Mouse (Mus musculus) limb, embryonic 13.5 days (tissue): ENCODE measurements around the gene Actl6a. TPM values are rescaled to one million over a fixed set of nuclear protein-coding genes. Genes with fewer than 3 reads are reported as not detected.

ENCODE experiments used
- ATAC-seq: fragments of 200-750 bp; cut with Nextera tagmentation; 2 replicates; pipeline ENCODE4 v1.8.0; 2017; ENCODE audit warnings: low read depth, moderate number of reproducible peaks, moderate TSS enrichment; ENCODE audit not compliant: low FRiP score
- H3K27ac ChIP-seq: fragments of 300-500 bp; sonication (generic); 2 replicates; pipeline ENCODE4 v1.5.1; 2015; ENCODE audit warnings: inconsistent platforms, mild to moderate bottlenecking, moderate library complexity
- H3K27me3 ChIP-seq: fragments of 300-500 bp; sonication (generic); 2 replicates; pipeline ENCODE4 v1.6.1; 2015; ENCODE audit warnings: mild to moderate bottlenecking, inconsistent platforms
- H3K36me3 ChIP-seq: fragments of 300-500 bp; sonication (generic); 2 replicates; pipeline ENCODE4 v1.6.1; 2015; ENCODE audit warnings: inconsistent platforms, mild to moderate bottlenecking, moderate library complexity
- H3K4me1 ChIP-seq: fragments of 300-500 bp; sonication (generic); 2 replicates; pipeline ENCODE4 v1.6.1; 2015; ENCODE audit warnings: inconsistent platforms
- H3K4me2 ChIP-seq: fragments of 300-500 bp; sonication (generic); replicated peaks from 2 replicates; pipeline ENCODE4 v1.6.1; 2015; ENCODE audit warnings: inconsistent platforms, mild to moderate bottlenecking, moderate library complexity
- H3K4me3 ChIP-seq: fragments of 300-500 bp; sonication (generic); 2 replicates; pipeline ENCODE4 v1.5.1; 2015; ENCODE audit warnings: moderate library complexity, mild to moderate bottlenecking, inconsistent platforms
- H3K9ac ChIP-seq: fragments of 300-500 bp; sonication (generic); 2 replicates; pipeline ENCODE4 v1.6.1; 2015; ENCODE audit warnings: mild to moderate bottlenecking, inconsistent platforms
- H3K9me3 ChIP-seq: fragments of 300-500 bp; sonication (generic); 2 replicates; pipeline ENCODE4 v1.6.1; 2016; ENCODE audit warnings: inconsistent platforms
- WGBS: fragments of 180-500 bp; shearing (Covaris S2); methylation state at CpG from one replicate; pipeline ENCODE4 v1.1.7; 2015; 5-methylcytosine and 5-hydroxymethylcytosine counted together
- polyA plus RNA-seq: library from polyadenylated mRNA; unstranded; fragments of >200 nt; fragmentation: Nextera tagmentation; extraction: Ambion mirVana; gene quantifications from 2 replicates; pipeline ENCODE4 v1.2.1, GENCODE M21; 2015

Gene Actl6a
- polyA plus RNA-seq, 1 experiment from 2014 or later = 167 TPM

DNA sequence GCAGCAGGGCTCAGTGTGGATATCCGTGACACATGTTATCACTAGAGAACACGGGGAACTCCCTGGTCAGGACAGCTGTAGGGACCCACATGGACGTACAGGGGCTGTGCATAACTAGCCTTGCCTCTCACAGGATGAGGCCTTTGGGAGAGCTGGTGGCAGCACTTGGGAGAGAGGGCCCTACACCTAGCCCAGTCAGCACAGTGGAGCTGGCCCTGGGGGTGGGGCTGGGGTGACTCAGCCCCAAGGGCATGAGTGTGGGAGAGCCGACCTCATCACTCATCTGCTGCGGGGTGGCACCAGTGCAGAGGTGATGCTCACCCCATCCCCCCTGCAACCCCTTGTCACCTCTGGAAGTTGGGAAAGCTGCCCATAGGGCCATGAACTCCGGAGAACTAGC, 29.7 kb upstream of the Actl6a start:
- Histone ChIP-seq H3K4me3 (no peak overlapping the region), H3K4me1 (no peaks in the 10 kb centered on the region), H3K36me3 (no peaks in the 10 kb centered on the region), H3K4me2 (no peak overlapping the region), H3K9ac (no peak overlapping the region), H3K27me3 (no peaks in the 10 kb centered on the region), H3K9me3 (no peaks in the 10 kb centered on the region), H3K27ac (no peak overlapping the region)
- WGBS = 75% methylated on average over 6 of the region's 6 CpGs
- ATAC-seq = no peak

DNA sequence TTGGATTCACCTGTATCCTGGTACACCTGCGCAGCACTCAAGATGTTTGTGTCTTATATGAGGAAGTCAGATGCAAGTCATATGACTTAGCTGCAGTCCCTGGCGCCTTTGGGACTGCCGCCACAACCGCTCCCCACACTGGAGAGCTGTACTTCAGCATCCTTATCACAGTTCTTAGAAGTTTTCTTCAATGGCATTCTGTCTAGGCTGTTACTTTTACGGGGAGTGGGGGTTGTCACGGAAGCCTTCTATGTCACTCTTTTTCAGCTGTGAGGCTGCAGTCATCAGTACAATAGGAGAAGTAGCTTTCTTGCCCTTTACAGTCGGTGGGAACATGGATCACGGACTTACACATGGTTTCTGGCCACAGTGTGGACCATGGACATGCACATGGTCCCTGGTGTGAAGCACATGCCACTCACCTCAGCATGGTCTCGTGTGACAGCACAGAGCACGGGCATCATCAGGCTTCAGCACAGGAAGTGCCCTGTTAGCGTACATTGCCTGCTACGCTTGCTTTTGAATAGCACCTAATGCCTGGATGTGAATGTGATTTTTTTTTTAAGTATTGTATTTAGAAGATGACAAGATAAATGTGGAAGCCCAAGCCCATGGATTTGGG, 23.1 kb upstream of the Actl6a start:
- Histone ChIP-seq H3K4me1 (no peaks in the 10 kb centered on the region), H3K36me3 (no peaks in the 10 kb centered on the region), H3K27ac (no peak overlapping the region), H3K9me3 (no peaks in the 10 kb centered on the region), H3K4me2 (no peak overlapping the region), H3K9ac (no peak overlapping the region), H3K27me3 (no peaks in the 10 kb centered on the region), H3K4me3 (no peak overlapping the region)
- no peak for ATAC-seq
- WGBS = 74% methylated on average over 12 of the region's 12 CpGs

DNA sequence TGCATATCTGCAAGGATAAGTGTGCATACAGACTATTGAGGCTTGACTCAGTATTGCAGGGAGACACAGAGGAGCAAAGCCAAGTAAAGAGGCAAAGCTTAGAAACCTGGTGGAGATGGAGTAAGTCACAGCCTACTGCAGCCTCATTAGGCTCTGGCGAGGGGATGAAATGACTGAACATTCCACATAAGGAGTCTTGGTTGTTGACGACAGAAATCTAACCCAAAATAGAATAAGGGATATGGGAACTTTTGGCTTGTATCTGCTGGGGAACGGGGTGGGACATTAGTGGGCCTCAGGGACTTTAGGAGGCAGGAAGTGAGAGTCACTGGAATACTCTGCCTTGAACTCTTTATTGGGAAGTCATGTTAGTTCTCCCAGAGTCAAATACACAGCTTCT, 21.5 kb upstream of the Actl6a start:
- Histone ChIP-seq H3K4me2 (no peak overlapping the region), H3K27ac (no peak overlapping the region), H3K4me3 (no peak overlapping the region), H3K9me3 (no peaks in the 10 kb centered on the region), H3K36me3 (no peaks in the 10 kb centered on the region), H3K4me1 (no peaks in the 10 kb centered on the region), H3K9ac (no peak overlapping the region), H3K27me3 (no peaks in the 10 kb centered on the region)
- no peak for ATAC-seq
- WGBS = 76% methylated on average over 3 of the region's 3 CpGs

DNA sequence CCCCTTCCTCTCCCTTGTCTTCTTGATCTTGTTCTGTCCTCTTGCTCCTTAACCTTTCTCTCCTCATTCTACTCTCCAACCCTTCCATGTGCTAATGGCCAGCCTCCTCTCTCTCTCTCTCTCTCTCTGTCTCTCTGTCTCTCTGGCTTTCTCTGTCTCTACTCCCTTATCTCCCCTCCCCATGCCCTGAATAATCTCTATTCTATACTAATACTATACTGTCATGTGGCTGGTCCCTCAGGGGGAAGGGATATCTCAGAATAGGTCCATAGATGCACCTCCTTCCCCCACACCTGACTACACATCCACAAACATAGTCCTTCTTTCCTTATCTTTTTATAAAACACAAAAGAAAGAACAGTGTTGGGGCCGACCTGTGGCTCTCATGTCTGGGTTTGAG, 19.6 kb upstream of the Actl6a start:
- no peaks in the 10 kb centered on the region for H3K36me3 ChIP-seq
- H3K4me1 ChIP-seq = no peaks in the 10 kb centered on the region
- H3K4me2 ChIP-seq = no peak overlapping the region
- WGBS = 69% methylated on average over 1 of the region's 1 CpGs
- no peaks in the 10 kb centered on the region for H3K9me3 ChIP-seq
- no peak overlapping the region for H3K27ac ChIP-seq
- H3K4me3 ChIP-seq = no peak overlapping the region
- no peak overlapping the region for H3K9ac ChIP-seq
- no peak for ATAC-seq
- no peaks in the 10 kb centered on the region for H3K27me3 ChIP-seq

DNA sequence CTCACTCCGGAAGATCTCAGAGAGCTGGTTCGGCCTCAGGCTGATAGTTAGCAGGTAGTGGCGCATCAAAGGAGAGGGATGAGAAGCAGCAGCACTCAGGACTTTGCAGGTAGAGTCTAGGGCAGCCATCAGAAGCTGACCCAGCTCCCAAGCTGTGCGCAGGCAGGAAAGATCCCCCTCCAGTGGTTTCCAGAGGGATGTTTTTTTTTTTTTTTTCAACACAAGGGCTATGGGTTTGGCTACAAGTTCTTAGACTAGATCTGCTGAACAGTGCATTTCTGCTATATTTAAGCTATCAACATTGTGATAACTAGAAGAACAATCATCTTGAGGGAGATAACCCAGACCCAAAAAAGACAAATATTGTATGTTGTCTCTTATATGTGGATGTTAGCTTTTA, 18.9 kb upstream of the Actl6a start:
- no peaks in the 10 kb centered on the region for H3K27me3 ChIP-seq
- H3K9me3 ChIP-seq = no peaks in the 10 kb centered on the region
- no peak overlapping the region for H3K4me3 ChIP-seq
- H3K4me2 ChIP-seq = no peak overlapping the region
- H3K27ac ChIP-seq = no peak overlapping the region
- no peak for ATAC-seq
- no peaks in the 10 kb centered on the region for H3K4me1 ChIP-seq
- H3K36me3 ChIP-seq = no peaks in the 10 kb centered on the region
- 31% methylated on average over 4 of the region's 4 CpGs for WGBS
- H3K9ac ChIP-seq = no peak overlapping the region

DNA sequence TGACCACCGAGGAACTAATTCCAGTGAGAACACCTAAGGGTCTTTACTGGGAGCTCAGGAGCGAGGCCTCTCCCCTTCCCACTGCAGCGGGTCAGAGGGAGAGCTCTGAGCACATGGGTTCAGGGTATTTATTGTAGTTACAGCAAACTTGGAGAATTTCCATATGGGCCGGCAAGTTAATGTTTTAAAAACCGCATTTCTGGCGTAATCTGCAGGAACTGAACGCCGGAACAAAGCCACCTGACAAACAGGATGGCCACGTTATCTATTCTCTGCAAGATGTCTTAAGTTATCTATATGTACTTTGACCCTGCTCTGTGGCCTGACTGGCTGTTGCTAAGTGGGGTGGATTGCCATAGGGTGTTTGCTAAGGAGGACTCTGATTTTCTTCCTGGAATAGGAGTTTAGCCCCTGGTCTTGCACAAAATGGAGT, 16.5 kb upstream of the Actl6a start:
- Histone ChIP-seq H3K27me3 (no peaks in the 10 kb centered on the region), H3K9me3 (no peaks in the 10 kb centered on the region), H3K36me3 (no peaks in the 10 kb centered on the region), H3K4me1 (no peaks in the 10 kb centered on the region), H3K4me3 (no peak overlapping the region), H3K4me2 (no peak overlapping the region), H3K27ac (no peak overlapping the region), H3K9ac (no peak overlapping the region)
- no peak for ATAC-seq
- 86% methylated on average over 9 of the region's 9 CpGs for WGBS

DNA sequence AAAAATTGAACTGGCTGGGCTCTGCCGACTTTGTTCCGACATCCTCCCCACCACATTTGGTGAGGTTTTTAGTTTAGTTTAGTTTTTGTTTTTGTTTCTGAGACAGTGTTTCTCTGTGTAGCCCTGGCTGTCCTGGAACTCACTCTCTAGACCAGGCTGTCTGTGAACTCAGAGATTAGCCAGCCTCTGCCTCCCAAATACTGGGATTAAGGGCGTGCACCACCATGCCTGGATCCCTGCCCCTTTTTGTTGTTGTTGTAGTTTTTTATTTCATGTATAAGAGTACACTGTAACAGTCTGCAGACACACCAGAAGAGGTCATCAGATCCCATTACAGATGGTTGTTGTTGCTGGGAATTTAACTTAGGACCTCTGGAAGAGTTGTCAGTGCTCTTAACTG, 16.1 kb upstream of the Actl6a start:
- Histone ChIP-seq H3K27me3 (no peaks in the 10 kb centered on the region), H3K9me3 (no peaks in the 10 kb centered on the region), H3K9ac (no peak overlapping the region), H3K4me3 (no peak overlapping the region), H3K4me1 (no peaks in the 10 kb centered on the region), H3K4me2 (no peak overlapping the region), H3K27ac (no peak overlapping the region), H3K36me3 (no peaks in the 10 kb centered on the region)
- WGBS = 84% methylated on average over 3 of the region's 3 CpGs
- no peak for ATAC-seq

DNA sequence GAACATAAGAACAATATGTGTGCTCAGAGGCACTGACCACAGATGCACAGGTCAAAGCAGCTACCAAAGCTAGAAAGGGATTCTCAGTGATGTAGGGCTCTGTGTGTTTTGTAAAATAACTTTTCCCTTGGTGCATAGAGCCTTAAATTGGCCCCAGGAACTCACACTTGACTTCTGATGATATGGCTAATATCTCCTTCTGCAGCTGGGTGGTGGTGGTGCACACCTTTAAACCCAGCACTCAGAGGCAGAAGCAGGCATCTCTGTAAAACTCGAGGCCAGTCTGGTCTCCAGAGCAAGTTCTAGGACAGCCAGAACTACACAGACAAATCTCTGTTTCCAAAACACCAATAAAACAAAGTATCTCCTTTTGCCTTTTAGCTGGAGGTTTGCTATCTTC, 15.2 kb upstream of the Actl6a start:
- no peak overlapping the region for H3K9ac ChIP-seq
- no peaks in the 10 kb centered on the region for H3K9me3 ChIP-seq
- 42% methylated on average over 1 of the region's 1 CpGs for WGBS
- ATAC-seq = no peak
- no peaks in the 10 kb centered on the region for H3K27me3 ChIP-seq
- no peaks in the 10 kb centered on the region for H3K4me1 ChIP-seq
- no peak overlapping the region for H3K4me3 ChIP-seq
- H3K36me3 ChIP-seq = no peaks in the 10 kb centered on the region
- H3K27ac ChIP-seq = no peak overlapping the region
- H3K4me2 ChIP-seq = no peak overlapping the region

DNA sequence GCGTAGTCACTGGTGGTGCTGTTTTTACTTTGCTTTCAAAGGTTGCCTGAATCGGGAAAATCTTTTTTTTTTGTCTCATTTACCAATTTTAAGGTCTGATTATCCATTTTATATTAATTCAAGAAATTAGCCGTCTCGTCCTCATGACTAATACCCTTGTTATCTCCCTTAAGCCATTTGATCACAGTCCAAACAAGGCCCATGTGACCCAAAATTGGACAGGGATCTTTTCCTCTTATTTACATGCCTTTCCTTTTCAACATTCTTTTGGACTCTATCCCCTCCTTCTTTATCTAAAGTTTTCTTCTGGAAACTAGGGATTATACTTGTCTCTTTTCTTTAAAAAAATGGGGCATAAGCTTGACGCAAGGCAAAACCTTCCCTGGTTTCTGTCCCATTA, 14.3 kb upstream of the Actl6a start:
- ATAC-seq = no peak
- Histone ChIP-seq H3K4me2 (no peak overlapping the region), H3K4me1 (no peaks in the 10 kb centered on the region), H3K9ac (no peak overlapping the region), H3K9me3 (no peaks in the 10 kb centered on the region), H3K4me3 (no peak overlapping the region), H3K27me3 (no peaks in the 10 kb centered on the region), H3K27ac (no peak overlapping the region), H3K36me3 (no peaks in the 10 kb centered on the region)
- WGBS = 81% methylated on average over 5 of the region's 5 CpGs

DNA sequence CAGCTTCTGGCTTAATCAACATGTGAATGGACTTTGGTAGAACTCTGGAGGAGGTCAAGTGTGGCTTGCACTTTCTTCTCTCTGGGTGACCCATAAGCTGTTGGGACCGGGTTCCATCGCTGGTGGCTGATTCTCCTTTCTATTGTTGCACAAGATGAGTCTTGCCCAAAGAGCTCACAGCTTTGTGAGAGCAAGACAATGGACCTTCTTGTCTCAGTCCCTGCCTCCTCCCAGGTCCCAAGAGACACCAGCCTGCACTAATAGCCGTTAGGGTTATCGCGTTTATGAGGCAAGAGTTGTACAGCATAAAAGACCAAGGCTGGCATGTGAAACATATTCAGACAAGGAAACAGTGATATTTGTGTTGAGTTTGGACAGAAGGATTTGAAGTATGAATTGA, 11.9 kb upstream of the Actl6a start:
- 72% methylated on average over 5 of the region's 5 CpGs for WGBS
- H3K9ac ChIP-seq = no peak overlapping the region

DNA sequence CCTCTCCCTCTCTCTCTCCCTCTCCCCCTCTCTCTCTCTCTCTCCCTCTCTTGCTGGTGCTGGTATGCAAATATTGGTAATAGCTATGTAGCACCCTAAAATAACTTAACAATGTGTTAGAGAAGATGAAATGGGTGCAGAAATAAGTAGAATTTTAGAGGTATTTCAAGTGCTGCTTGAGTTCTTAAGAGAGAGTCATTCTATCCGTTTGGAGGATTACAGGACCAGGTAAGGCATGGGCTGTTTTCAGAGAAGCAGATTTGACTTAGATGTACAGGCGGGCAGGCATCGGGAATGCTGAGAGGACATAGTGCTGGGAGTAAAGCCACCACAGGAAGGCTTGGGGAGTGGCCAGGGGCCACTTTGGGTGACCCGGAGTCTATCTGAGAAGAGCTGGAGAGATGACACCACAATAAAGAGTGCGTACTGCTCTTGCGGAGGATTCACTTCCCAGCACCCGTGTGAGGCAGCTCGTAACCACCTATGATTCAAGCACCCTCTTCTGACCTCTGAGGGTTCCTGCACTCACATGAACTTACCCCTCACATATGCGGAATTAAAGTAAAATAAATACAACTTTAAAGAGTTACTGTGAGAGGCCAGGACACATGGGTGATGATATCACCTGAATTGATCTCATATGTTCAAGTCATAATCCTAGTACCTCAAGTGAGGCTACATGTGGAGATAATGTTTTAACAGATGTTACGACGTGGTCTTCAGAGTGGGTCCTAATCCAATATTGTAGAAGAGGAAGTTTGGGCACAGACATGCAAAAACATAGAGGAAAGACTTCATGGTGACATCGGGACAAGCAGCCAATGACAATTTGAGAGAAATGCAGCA, 11.1 kb upstream of the Actl6a start:
- WGBS = 64% methylated on average over 12 of the region's 12 CpGs

More for the DNA sequence above, 11.9 kb upstream of the Actl6a start:
- ATAC-seq = no peak
- no peak overlapping the region for H3K4me2 ChIP-seq
- H3K4me1 ChIP-seq = no peaks in the 10 kb centered on the region
- no peak overlapping the region for H3K27ac ChIP-seq
- H3K4me3 ChIP-seq = no peak overlapping the region
- no peaks in the 10 kb centered on the region for H3K27me3 ChIP-seq
- H3K36me3 ChIP-seq = no peaks in the 10 kb centered on the region
- H3K9me3 ChIP-seq = no peaks in the 10 kb centered on the region

DNA sequence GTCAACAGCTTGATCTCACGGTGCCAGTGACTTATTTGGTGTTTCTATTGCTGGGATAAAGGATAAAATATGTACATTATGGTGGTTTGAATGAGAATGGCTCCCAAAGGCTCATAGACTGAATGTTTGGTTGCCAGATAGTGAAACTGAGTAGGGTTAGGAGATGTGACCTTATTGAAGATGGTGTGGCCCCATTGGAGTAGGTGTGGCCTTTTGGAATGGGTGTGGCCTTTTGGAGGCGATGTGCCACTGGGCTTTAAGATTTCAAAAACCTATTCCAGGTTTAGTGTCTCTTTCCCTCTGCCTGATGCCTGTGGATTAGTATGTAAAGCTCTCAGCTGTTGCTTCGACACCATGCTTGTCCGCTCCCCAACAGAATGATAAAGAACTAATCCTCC, 10.5 kb upstream of the Actl6a start:
- Histone ChIP-seq H3K27ac (no peak overlapping the region), H3K9me3 (no peaks in the 10 kb centered on the region), H3K27me3 (no peaks in the 10 kb centered on the region), H3K4me3 (no peak overlapping the region), H3K4me1 (no peaks in the 10 kb centered on the region), H3K9ac (no peak overlapping the region), H3K36me3 (no peaks in the 10 kb centered on the region), H3K4me2 (no peak overlapping the region)
- no peak for ATAC-seq
- 88% methylated on average over 4 of the region's 4 CpGs for WGBS

More for the DNA sequence above, 11.1 kb upstream of the Actl6a start:
- H3K36me3 ChIP-seq = no peaks in the 10 kb centered on the region
- no peak overlapping the region for H3K27ac ChIP-seq
- H3K4me2 ChIP-seq = no peak overlapping the region
- no peaks in the 10 kb centered on the region for H3K27me3 ChIP-seq
- no peaks in the 10 kb centered on the region for H3K9me3 ChIP-seq
- H3K9ac ChIP-seq = no peak overlapping the region
- no peak overlapping the region for H3K4me3 ChIP-seq
- no peaks in the 10 kb centered on the region for H3K4me1 ChIP-seq
- ATAC-seq = no peak
